Mouse (Mus musculus) megakaryocyte, embryonic 14.5 days (primary cell): ENCODE measurements at regions not wholly inside any gene's neighbourhood (a gene's known extent, or its start where the extent isn't known, plus 50 kb on each side); places are given as distances from the start of the nearest gene placed in this dataset.

Experiments used
- H3K27me3 ChIP-seq: replicated peaks from 2 replicates; pipeline ENCODE3; 2012; ENCODE audit warnings: inconsistent platforms
- H3K36me3 ChIP-seq: replicated peaks from 2 replicates; pipeline ENCODE3; 2012; ENCODE audit warnings: low read length, inconsistent platforms, mixed read lengths
- H3K4me1 ChIP-seq: 2 replicates; pipeline ENCODE4 v1.6.1; 2012; ENCODE audit warnings: inconsistent platforms
- H3K4me3 ChIP-seq: replicated peaks from 2 replicates; pipeline ENCODE3; 2012; ENCODE audit warnings: moderate library complexity, mild to moderate bottlenecking, inconsistent platforms
- H3K9me3 ChIP-seq: 2 replicates; pipeline ENCODE4 v1.6.1; 2012; ENCODE audit warnings: inconsistent platforms
- FLI1 ChIP-seq: IDR thresholded peaks from 2 replicates; pipeline ENCODE4 v1.6.1; 2012; ENCODE audit warnings: low read length, inconsistent platforms, mixed read lengths
- GATA1 ChIP-seq: IDR thresholded peaks from 3 replicates; pipeline ENCODE4 v1.6.1; 2012; ENCODE audit warnings: mixed read lengths, low read length, inconsistent platforms, borderline replicate concordance

DNA sequence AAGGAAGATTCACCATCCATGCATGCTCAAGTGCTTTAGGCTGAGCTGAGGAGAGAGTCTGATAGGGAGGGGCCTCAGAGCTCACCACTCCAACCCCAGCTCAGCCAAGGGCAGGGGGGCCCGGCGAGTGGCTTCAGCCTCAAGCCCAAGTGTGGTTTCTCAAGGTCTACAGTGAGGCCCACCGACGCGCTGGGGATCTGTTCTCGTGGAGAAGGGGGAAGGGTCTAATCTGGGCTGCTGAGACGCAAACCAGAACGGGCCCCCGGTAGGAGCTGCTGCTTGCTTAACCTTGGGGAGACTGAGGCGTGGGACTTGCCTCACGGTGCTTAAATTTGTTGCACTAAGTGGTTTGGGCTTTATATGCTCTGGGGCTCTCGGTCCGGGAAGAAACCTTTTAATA is 70.9 kb downstream of the Asb1 start:
- Histone ChIP-seq H3K36me3 (no peaks in the 10 kb centered on the region), H3K9me3 (no peaks in the 10 kb centered on the region), H3K4me1 (no peaks in the 10 kb centered on the region), H3K4me3 (no peak overlapping the region), H3K27me3 (peaks cover 77% of the 10 kb centered on the region)
- TF ChIP-seq FLI1 (no peak), GATA1 (no peak)

GRCm38 (mm10) chr1:91611694-91612093 is 71.3 kb downstream of the Asb1 start:
- Histone ChIP-seq H3K36me3 (no peaks in the 10 kb centered on the region), H3K4me3 (no peak overlapping the region), H3K9me3 (no peaks in the 10 kb centered on the region), H3K4me1 (no peaks in the 10 kb centered on the region), H3K27me3 (peaks cover 77% of the 10 kb centered on the region)
- no peak for TF ChIP-seq GATA1

GRCm38 (mm10) chr1:91612912-91613311 is 72.6 kb downstream of the Asb1 start:
- Histone ChIP-seq H3K4me1 (no peaks in the 10 kb centered on the region), H3K27me3 (peaks cover 71% of the 10 kb centered on the region), H3K4me3 (no peak overlapping the region), H3K36me3 (no peaks in the 10 kb centered on the region), H3K9me3 (no peaks in the 10 kb centered on the region)
- no peak for TF ChIP-seq GATA1
- TF ChIP-seq FLI1 = no peak

GRCm38 (mm10) chr1:91615396-91615795 is 75.1 kb downstream of the Asb1 start:
- no peaks in the 10 kb centered on the region for H3K36me3 ChIP-seq
- TF ChIP-seq GATA1 (no peak), FLI1 (no peak)
- no peaks in the 10 kb centered on the region for H3K9me3 ChIP-seq
- H3K27me3 ChIP-seq = peaks cover 58% of the 10 kb centered on the region
- no peak overlapping the region for H3K4me3 ChIP-seq
- no peaks in the 10 kb centered on the region for H3K4me1 ChIP-seq

- Histone ChIP-seq H3K4me3 (no peak overlapping the region), H3K4me1 (no peaks in the 10 kb centered on the region), H3K9me3 (no peaks in the 10 kb centered on the region), H3K36me3 (no peaks in the 10 kb centered on the region), H3K27me3 (peaks cover 39% of the 10 kb centered on the region)
- TF ChIP-seq FLI1 (no peak), GATA1 (no peak)
Measured at GRCm38 (mm10) chr1:91618527-91619135, 78.3 kb downstream of the Asb1 start.

DNA sequence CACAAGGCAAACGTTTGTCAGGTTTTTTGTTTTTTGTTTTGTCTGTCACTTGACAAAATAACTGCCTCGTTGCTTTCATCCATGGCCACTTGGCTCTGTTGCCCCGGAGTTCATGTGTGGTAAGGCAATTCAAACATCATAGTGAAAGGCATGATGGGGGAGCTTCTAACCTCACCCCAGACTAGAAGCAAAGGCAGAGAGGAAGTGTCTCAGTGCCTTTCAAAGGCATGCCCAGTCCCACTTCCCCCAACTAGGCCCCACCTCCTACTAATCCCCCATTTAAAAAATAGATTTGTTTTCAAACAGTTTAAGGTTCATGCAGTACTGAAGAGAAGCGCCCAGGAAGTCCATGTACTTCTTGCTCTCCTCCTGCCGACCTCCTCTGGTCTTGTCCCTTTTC is 80.8 kb downstream of the Asb1 start:
- H3K4me1 ChIP-seq = no peaks in the 10 kb centered on the region

GRCm38 (mm10) chr1:91622874-91623273 is 82.5 kb downstream of the Asb1 start:
- H3K9me3 ChIP-seq = no peaks in the 10 kb centered on the region
- H3K36me3 ChIP-seq = no peaks in the 10 kb centered on the region
- H3K4me1 ChIP-seq = no peaks in the 10 kb centered on the region
- H3K4me3 ChIP-seq = no peak overlapping the region
- TF ChIP-seq GATA1 (no peak), FLI1 (no peak)
- H3K27me3 ChIP-seq = peaks cover 36% of the 10 kb centered on the region

More for the DNA sequence above, 80.8 kb downstream of the Asb1 start:
- no peak for TF ChIP-seq FLI1
- Histone ChIP-seq H3K27me3 (peaks cover 38% of the 10 kb centered on the region), H3K4me3 (no peak overlapping the region), H3K36me3 (no peaks in the 10 kb centered on the region), H3K9me3 (no peaks in the 10 kb centered on the region)

DNA sequence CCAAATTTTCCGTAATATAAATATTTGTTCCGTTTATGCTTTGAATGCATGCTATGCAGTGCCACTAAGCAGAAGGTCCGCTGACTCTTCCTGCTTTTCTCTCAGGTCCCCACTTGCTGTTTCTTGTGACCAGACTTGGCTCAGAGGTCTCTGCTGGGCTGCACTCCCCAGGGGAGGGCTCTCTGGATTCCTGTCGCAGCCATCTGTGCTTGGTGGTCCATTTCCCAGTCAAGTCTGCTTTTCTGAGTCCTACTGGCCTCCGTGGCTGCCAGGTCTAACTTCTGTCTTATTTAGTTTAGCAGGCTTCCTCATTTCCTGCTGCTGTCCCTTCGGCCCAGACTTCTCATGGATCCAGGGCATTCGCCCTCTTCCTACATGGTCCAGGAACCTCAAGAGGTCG is 83.7 kb downstream of the Asb1 start:
- no peaks in the 10 kb centered on the region for H3K4me1 ChIP-seq
- H3K36me3 ChIP-seq = no peaks in the 10 kb centered on the region
- H3K4me3 ChIP-seq = no peak overlapping the region
- no peaks in the 10 kb centered on the region for H3K9me3 ChIP-seq
- TF ChIP-seq FLI1 = no peak
- peaks cover 31% of the 10 kb centered on the region for H3K27me3 ChIP-seq

GRCm38 (mm10) chr1:91624531-91625300 is 84.4 kb downstream of the Asb1 start:
- Histone ChIP-seq H3K36me3 (no peaks in the 10 kb centered on the region), H3K27me3 (peaks cover 29% of the 10 kb centered on the region), H3K4me3 (no peak overlapping the region), H3K4me1 (no peaks in the 10 kb centered on the region), H3K9me3 (no peaks in the 10 kb centered on the region)
- no peak for TF ChIP-seq GATA1

GRCm38 (mm10) chr1:91626090-91626489 is 85.7 kb downstream of the Asb1 start:
- TF ChIP-seq FLI1 (no peak), GATA1 (no peak)
- H3K27me3 ChIP-seq = peaks cover 37% of the 10 kb centered on the region
- no peaks in the 10 kb centered on the region for H3K9me3 ChIP-seq
- H3K36me3 ChIP-seq = no peaks in the 10 kb centered on the region
- H3K4me3 ChIP-seq = no peak overlapping the region
- no peaks in the 10 kb centered on the region for H3K4me1 ChIP-seq
